In genomic region chr2:27644547-27645120, GRCm38 (mm10) we compare ENCODE assay signal across 13 mouse cellular contexts. TPM values are rescaled to one million over a fixed set of nuclear protein-coding genes. Genes with fewer than 3 reads are reported as not detected.
DNase-seq lines count a peak whose midpoint lies in the region; ATAC-seq and TF ChIP-seq lines count a peak whose summit lies in the region.
"Had no signal": no experiment of that assay in that cellular context is flagged by ENCODE, and none has a peak within 500 bp of the region (broad histone marks: within the 10 kb centered on the region; RNA-seq: fewer than 3 reads in every experiment).

No protein-coding gene starts in this region.

- intact Hi-C loops in heart, postnatal 14 days (cut with DNase I) = no loop called here

- TF ChIP-seq CTCF in brain, embryonic 14.5 days (IDR thresholded peaks at IDR 0.05; ENCODE audit: borderline replicate concordance, extremely low read depth, insufficient read depth, insufficient read length) = no peak

- H3K36me3 ChIP-seq in forebrain, embryonic 14.5 days (ENCODE audit: control insufficient read depth, insufficient read depth, low read length) = no peaks in the 10 kb centered on the region
- H3K36me3 ChIP-seq in forebrain, embryonic 12.5 days (replicated peaks) = no peaks in the 10 kb centered on the region
- no peaks in the 10 kb centered on the region for H3K36me3 ChIP-seq in limb, embryonic 15.5 days
- no peaks in the 10 kb centered on the region for H3K36me3 ChIP-seq in limb, embryonic 10.5 days

- H3K9ac ChIP-seq in forebrain, embryonic 14.5 days (ENCODE audit: low read length) = no peak overlapping the region
- H3K9ac ChIP-seq in forebrain, embryonic 12.5 days = no peak overlapping the region
- H3K9ac ChIP-seq in limb, embryonic 15.5 days = no peak overlapping the region
- H3K9ac ChIP-seq: liver, postnatal 0 days had no signal

- no peak overlapping the region for H3K4me2 ChIP-seq in forebrain, embryonic 14.5 days (ENCODE audit: low read length)
- no peak overlapping the region for H3K4me2 ChIP-seq in forebrain, embryonic 12.5 days
- no peak overlapping the region for H3K4me2 ChIP-seq in limb, embryonic 15.5 days

- no peak for ATAC-seq in forebrain, embryonic 14.5 days
- no peak for ATAC-seq in forebrain, embryonic 12.5 days (ENCODE audit: low FRiP score)
- no peak for ATAC-seq in limb, embryonic 15.5 days (ENCODE audit: insufficient number of reproducible peaks, low FRiP score, low TSS enrichment, low read depth)
- no peak for ATAC-seq in monocyte, adult 5-6 weeks (replicated peaks; ENCODE audit: insufficient number of reproducible peaks, low FRiP score, low TSS enrichment, poor library complexity, severe bottlenecking)
- ATAC-seq: liver, postnatal 0 days had no signal

- no peaks in the 10 kb centered on the region for H3K27me3 ChIP-seq in forebrain, embryonic 14.5 days (replicated peaks; ENCODE audit: control insufficient read depth, insufficient read depth, low read length)
- peaks cover 20% of the 10 kb centered on the region; the same call in 1 of the 2 replicates for H3K27me3 ChIP-seq in forebrain, embryonic 12.5 days
- H3K27me3 ChIP-seq in limb, embryonic 15.5 days = no peaks in the 10 kb centered on the region
- H3K27me3 ChIP-seq in limb, embryonic 10.5 days (ENCODE audit: low read depth, poor library complexity, severe bottlenecking) = no peaks in the 10 kb centered on the region

- peak overlapping the region; percentile 21; the same call in 1 of the 2 replicates for H3K27ac ChIP-seq in forebrain, embryonic 14.5 days (ENCODE audit: low read depth, low read length)
- no peak overlapping the region for H3K27ac ChIP-seq in forebrain, embryonic 12.5 days
- 0 out of 2 replicates have a peak overlapping the region, but pooled peaks have one; percentile 1 for H3K27ac ChIP-seq in limb, embryonic 15.5 days
- H3K27ac ChIP-seq in limb, embryonic 10.5 days = no peak overlapping the region
- H3K27ac ChIP-seq: heart, adult 2 months had no signal

- no peaks in the 10 kb centered on the region for H3K9me3 ChIP-seq in forebrain, embryonic 14.5 days (replicated peaks; ENCODE audit: control insufficient read depth, low read length)
- H3K9me3 ChIP-seq in forebrain, embryonic 12.5 days = no peaks in the 10 kb centered on the region
- H3K9me3 ChIP-seq in limb, embryonic 15.5 days = no peaks in the 10 kb centered on the region
- no peaks in the 10 kb centered on the region for H3K9me3 ChIP-seq in limb, embryonic 10.5 days (replicated peaks)

- TF ChIP-seq POLR2A in brain, embryonic 14.5 days (IDR thresholded peaks at IDR 0.05; ENCODE audit: borderline replicate concordance, extremely low read depth, insufficient read depth, insufficient read length, poor library complexity, severe bottlenecking) = no peak

- DNase-seq in forebrain, embryonic 14.5 days (ENCODE audit: low spot score) = no peak
- no peak for DNase-seq in limb, embryonic 10.5 days (ENCODE audit: low spot score)
- DNase-seq in brain, embryonic 14.5 days (ENCODE audit: low read depth) = peak; percentile 25
- peak; percentile 30 to 46 for DNase-seq in heart, postnatal 14 days
- DNase-seq in MN1 (ENCODE audit: low spot score) = no peak
- DNase-seq: cerebellum, postnatal 25 days; liver, postnatal 0 days had no signal

- 53% methylated on average over 5 of the region's 5 CpGs for WGBS in forebrain, embryonic 14.5 days
- 52% methylated on average over 5 of the region's 5 CpGs for WGBS in forebrain, embryonic 12.5 days
- 21% methylated on average over 5 of the region's 5 CpGs for WGBS in limb, embryonic 15.5 days
- 51% methylated on average over 5 of the region's 5 CpGs for WGBS in limb, embryonic 10.5 days

- H3K4me3 ChIP-seq in forebrain, embryonic 14.5 days (ENCODE audit: low read depth, low read length) = no peak overlapping the region
- H3K4me3 ChIP-seq in forebrain, embryonic 12.5 days (replicated peaks) = no peak overlapping the region
- no peak overlapping the region for H3K4me3 ChIP-seq in limb, embryonic 15.5 days
- H3K4me3 ChIP-seq in limb, embryonic 10.5 days = no peak overlapping the region
- H3K4me3 ChIP-seq: erythroblast, embryonic 14.5 days; heart, adult 2 months; myocyte had no signal

- no peaks in the 10 kb centered on the region for H3K4me1 ChIP-seq in forebrain, embryonic 14.5 days (ENCODE audit: control insufficient read depth, insufficient read depth, low read length)
- peaks cover 14% of the 10 kb centered on the region for H3K4me1 ChIP-seq in forebrain, embryonic 12.5 days
- H3K4me1 ChIP-seq in limb, embryonic 15.5 days = peaks cover 21% of the 10 kb centered on the region
- H3K4me1 ChIP-seq in limb, embryonic 10.5 days = peaks cover 20% of the 10 kb centered on the region

RNA-seq across cellular contexts. Expression of gene Rxra, which starts 31.6 kb away (rescaled TPM):
- polyA plus RNA-seq in forebrain, embryonic 14.5 days (2014; fragmentation: Nextera tagmentation; extraction: Ambion mirVana) = 2.0 and 2.6 TPM in 2 replicates
- polyA plus RNA-seq in forebrain, embryonic 12.5 days (2016; fragmentation: Nextera tagmentation; extraction: Ambion mirVana) = 6.7 and 7.8 TPM in 2 replicates
- 19.4 and 19.7 TPM in 2 replicates for polyA plus RNA-seq in limb, embryonic 15.5 days (2015; fragmentation: Nextera tagmentation; extraction: Ambion mirVana)
- 8.7 and 10.9 TPM in 2 replicates for polyA plus RNA-seq in limb, embryonic 10.5 days (2016; fragmentation: Nextera tagmentation; extraction: Ambion mirVana)
- polyA plus RNA-seq in brain, embryonic 14.5 days (2012; rRNA removed) = 15.2 and 20.4 TPM in 2 replicates
- 10 to 100 TPM; 38.8 to 42.2 TPM for total RNA-seq in heart, postnatal 14 days (2021)
- total RNA-seq in monocyte, adult 5-6 weeks (2017) = 19.7 to 21.3 TPM (median 21.2 TPM) in 3 replicates

Comparison
In these comparisons a context has a peak if more than half of its experiments do, and no peak if none do; other contexts are left out.
1. H3K27ac ChIP-seq: peak in forebrain, embryonic 14.5 days (single experiment) and limb, embryonic 15.5 days (single experiment); none in forebrain, embryonic 12.5 days (single experiment) and limb, embryonic 10.5 days (single experiment).
2. DNase-seq: peak in brain, embryonic 14.5 days (single experiment) and heart, postnatal 14 days (2 of 2); none in forebrain, embryonic 14.5 days (single experiment), limb, embryonic 10.5 days (single experiment) and MN1 (single experiment).